Comparison of ENCODE assay signal across 11 mouse cellular contexts in genomic region chr1:136577890-136578663, GRCm38 (mm10). TPM values are rescaled to one million over a fixed set of nuclear protein-coding genes. Genes with fewer than 3 reads are reported as not detected.
DNase-seq lines count a peak whose midpoint lies in the region; ATAC-seq and TF ChIP-seq lines count a peak whose summit lies in the region.
"Had no signal": no experiment of that assay in that cellular context is flagged by ENCODE, and none has a peak within 500 bp of the region (broad histone marks: within the 10 kb centered on the region; RNA-seq: fewer than 3 reads in every experiment).

No protein-coding gene starts in this region.

- H3K27me3 ChIP-seq in kidney, adult 2 months (replicated peaks; ENCODE audit: control insufficient read depth, insufficient read depth, low read length) = no peaks in the 10 kb centered on the region
- H3K27me3 ChIP-seq in embryonic facial prominence, embryonic 15.5 days = no peaks in the 10 kb centered on the region; the same call in 1 of the 2 replicates
- no peaks in the 10 kb centered on the region for H3K27me3 ChIP-seq in liver, postnatal 0 days (ENCODE audit: insufficient read depth, low read length)

- intact Hi-C loops in left cerebral cortex, adult 2 months (cut with DNase I) = no loop called here

- 23% methylated on average over 16 of the region's 16 CpGs for WGBS in kidney, adult 2 months
- 40% methylated on average over 16 of the region's 16 CpGs for WGBS in embryonic facial prominence, embryonic 15.5 days
- WGBS in liver, postnatal 0 days (ENCODE audit: insufficient replicate concordance) = 16% methylated on average over 16 of the region's 16 CpGs

- no peak for TF ChIP-seq CTCF in kidney, adult 2 months (conservative IDR thresholded peaks at IDR 0.05; ENCODE audit: insufficient read depth, insufficient read length, low read depth, low read length)
- TF ChIP-seq CTCF in liver, postnatal 0 days (IDR thresholded peaks at IDR 0.05; ENCODE audit: low read depth) = no peak
- no peak for TF ChIP-seq CTCF in left cerebral cortex, adult 2 months (IDR thresholded peaks at IDR 0.05)

- H3K27ac ChIP-seq in kidney, adult 2 months (ENCODE audit: insufficient read depth, low read depth, low read length) = no peak overlapping the region
- no peak overlapping the region for H3K27ac ChIP-seq in embryonic facial prominence, embryonic 15.5 days (replicated peaks)
- H3K27ac ChIP-seq in liver, postnatal 0 days (ENCODE audit: low read depth) = no peak overlapping the region
- H3K27ac ChIP-seq in left cerebral cortex, adult 2 months = no peak overlapping the region

- no peak overlapping the region for H3K9ac ChIP-seq in embryonic facial prominence, embryonic 15.5 days
- no peak overlapping the region for H3K9ac ChIP-seq in liver, postnatal 0 days (replicated peaks)

- no peak for ATAC-seq in embryonic facial prominence, embryonic 15.5 days (ENCODE audit: insufficient number of reproducible peaks, low FRiP score, low TSS enrichment, low read depth)
- no peak for ATAC-seq in liver, postnatal 0 days
- ATAC-seq: forebrain, embryonic 16.5 days had no signal

- no peaks in the 10 kb centered on the region for H3K4me1 ChIP-seq in kidney, adult 2 months (ENCODE audit: control insufficient read depth, insufficient read depth, low read length)
- H3K4me1 ChIP-seq in embryonic facial prominence, embryonic 15.5 days = peaks cover 6% of the 10 kb centered on the region; the same call in 1 of the 2 replicates
- H3K4me1 ChIP-seq in liver, postnatal 0 days (ENCODE audit: insufficient read depth) = peaks cover 7% of the 10 kb centered on the region

- H3K4me2 ChIP-seq in embryonic facial prominence, embryonic 15.5 days (replicated peaks) = peak overlapping the region; percentile 22; the same call in 1 of the 2 replicates
- H3K4me2 ChIP-seq in liver, postnatal 0 days (ENCODE audit: low read depth, low read length) = peak overlapping the region; percentile 42

- DNase-seq in kidney, adult 2 months = peak; percentile 34
- no peak for DNase-seq in kidney, postnatal 25 days
- peak; percentile 49 for DNase-seq in MN1 (ENCODE audit: low spot score)
- DNase-seq in liver, postnatal 0 days = no peak
- no peak for DNase-seq in left cerebral cortex, adult 2 months (ENCODE audit: extremely low spot score in 1 of 2, low spot score in 2 of 2)
- DNase-seq in cerebellum, postnatal 10 days = no peak
- DNase-seq in urinary bladder, postnatal 25 days (ENCODE audit: low spot score) = no peak
- DNase-seq: cerebellum, adult 11 months; thymus, postnatal 25 days had no signal

- H3K36me3 ChIP-seq in kidney, adult 2 months (ENCODE audit: control insufficient read depth, insufficient read depth, low read length) = no peaks in the 10 kb centered on the region
- no peaks in the 10 kb centered on the region for H3K36me3 ChIP-seq in embryonic facial prominence, embryonic 15.5 days
- no peaks in the 10 kb centered on the region for H3K36me3 ChIP-seq in liver, postnatal 0 days (replicated peaks; ENCODE audit: insufficient read depth, low read length)

- no peak for TF ChIP-seq EP300 in liver, postnatal 0 days (IDR thresholded peaks at IDR 0.05; ENCODE audit: low read depth)

- TF ChIP-seq POLR2A in kidney, adult 2 months (IDR thresholded peaks at IDR 0.05; ENCODE audit: low read depth, low read length) = no peak

- no peak overlapping the region for H3K4me3 ChIP-seq in kidney, adult 2 months (ENCODE audit: insufficient read depth, low read depth, low read length)
- no peak overlapping the region for H3K4me3 ChIP-seq in embryonic facial prominence, embryonic 15.5 days (replicated peaks)
- H3K4me3 ChIP-seq in liver, postnatal 0 days (ENCODE audit: low read depth, low read length) = no peak overlapping the region
- H3K4me3 ChIP-seq in left cerebral cortex, adult 2 months = no peak overlapping the region

- no peaks in the 10 kb centered on the region for H3K9me3 ChIP-seq in embryonic facial prominence, embryonic 15.5 days (replicated peaks)
- no peaks in the 10 kb centered on the region for H3K9me3 ChIP-seq in liver, postnatal 0 days (ENCODE audit: low read length)

RNA-seq across cellular contexts. Expression of gene Zfp281, which starts 46.6 kb away (rescaled TPM):
- 1.8 and 2.3 TPM in 2 replicates for polyA plus RNA-seq in kidney, adult 2 months (2012; rRNA removed)
- 18.4 and 19.2 TPM in 2 replicates for polyA plus RNA-seq in embryonic facial prominence, embryonic 15.5 days (2015; fragmentation: Nextera tagmentation; extraction: Ambion mirVana)
- 7.2 TPM in 2 replicates for polyA plus RNA-seq in liver, postnatal 0 days (2015; fragmentation: Nextera tagmentation; extraction: Ambion mirVana)
- total RNA-seq in left cerebral cortex, adult 2 months (2021) = 10 to 100 TPM; 34.6 to 38.6 TPM

Comparison
In these comparisons a context has a peak if more than half of its experiments do, and no peak if none do; other contexts are left out.
1. DNase-seq: peak in kidney, adult 2 months (single experiment) and MN1 (single experiment); none in kidney, postnatal 25 days (0 of 2), liver, postnatal 0 days (single experiment), left cerebral cortex, adult 2 months (0 of 2), cerebellum, postnatal 10 days (0 of 2) and urinary bladder, postnatal 25 days (single experiment).